Mouse (Mus musculus): ENCODE results near the gene Bet1l.
"Not testable (repeated sequence)": the region's sequence is repeated elsewhere in the genome, so short reads cannot be mapped to it uniquely, and the experiment has no call there.

Bet1l gene

GRCm38 (mm10) chr7:140857550-140858505 lies at the start of gene Bet1l:
Gene Bet1l, minus strand, starts transcription at chr7:140857577.
- DNase-seq, result peak; percentile 49

- DNase-seq, result no peak
These were observed 49.8 kb upstream of the Bet1l start for GRCm38 (mm10) chr7:140907131-140907530.

- DNase-seq, result no peak
These were observed 48.3 kb upstream of the Bet1l start for GRCm38 (mm10) chr7:140905642-140906081.

GRCm38 (mm10) chr7:140903212-140903611 lies 45.8 kb upstream of the Bet1l start:
- DNase-seq, result peak; percentile 65

- DNase-seq, result no peak
These were observed 44.9 kb upstream of the Bet1l start for GRCm38 (mm10) chr7:140902036-140902875.

- no peak for DNase-seq
These were observed 42.8 kb upstream of the Bet1l start, which contains the start of gene Cox8b for GRCm38 (mm10) chr7:140900220-140900619. Gene Cox8b, minus strand, starts transcription at chr7:140900446.

- DNase-seq, result no peak
These were observed 41.7 kb upstream of the Bet1l start for GRCm38 (mm10) chr7:140899121-140899520.

- DNase-seq, result no peak
These were observed 40.5 kb upstream of the Bet1l start for GRCm38 (mm10) chr7:140897863-140898262.

GRCm38 (mm10) chr7:140894611-140895010 lies 37.2 kb upstream of the Bet1l start:
- no peak for DNase-seq

- DNase-seq, result no peak
These were observed 36.7 kb upstream of the Bet1l start for GRCm38 (mm10) chr7:140894031-140894430.

GRCm38 (mm10) chr7:140890636-140891035 lies 33.3 kb upstream of the Bet1l start:
- DNase-seq, result not testable (repeated sequence)

- DNase-seq, result no peak
These were observed 25.1 kb upstream of the Bet1l start for GRCm38 (mm10) chr7:140882469-140882803.

- DNase-seq, result peak; percentile 92
These were observed 24.5 kb upstream of the Bet1l start, which contains the start of the genes Psmd13 and Sirt3 for GRCm38 (mm10) chr7:140881696-140882468. Gene Psmd13, plus strand, starts transcription at chr7:140881968. Gene Sirt3, minus strand, starts transcription at chr7:140882309.

- DNase-seq, result no peak
These were observed 23.6 kb upstream of the Bet1l start for GRCm38 (mm10) chr7:140880865-140881515.

GRCm38 (mm10) chr7:140880419-140880818 lies 23.0 kb upstream of the Bet1l start:
- DNase-seq, result no peak

GRCm38 (mm10) chr7:140879355-140879754 lies 22.0 kb upstream of the Bet1l start:
- no peak for DNase-seq

GRCm38 (mm10) chr7:140877364-140877763 lies 20.0 kb upstream of the Bet1l start:
- no peak for DNase-seq

- DNase-seq, result no peak
These were observed 16.8 kb upstream of the Bet1l start for GRCm38 (mm10) chr7:140874224-140874623.

- no peak for DNase-seq
These were observed 7.4 kb upstream of the Bet1l start for GRCm38 (mm10) chr7:140864761-140865160.

- peak; percentile 50 for DNase-seq
These were observed 3.4 kb upstream of the Bet1l start for GRCm38 (mm10) chr7:140860728-140861127.

GRCm38 (mm10) chr7:140859997-140860396 lies 2.6 kb upstream of the Bet1l start:
- DNase-seq, result no peak

- DNase-seq, result no peak
These were observed 1.4 kb upstream of the Bet1l start for GRCm38 (mm10) chr7:140858746-140859145.

All from cerebellum, adult 9-11 months (tissue).